Mouse (Mus musculus): ENCODE measurements around the gene Brd4. TPM values are rescaled to one million over a fixed set of nuclear protein-coding genes. Genes with fewer than 3 reads are reported as not detected.

The Brd4 gene
- 54.7 and 57.0 TPM in 2 replicates for polyA plus RNA-seq (2014; fragmentation: Nextera tagmentation; extraction: Ambion mirVana)

GRCm38 (mm10) chr17:32284262-32285137, at the start of gene Brd4:
Gene Brd4 (minus strand): TSS chr17:32284722.
- Histone ChIP-seq H3K9ac (ENCODE audit: low read length) (peak within 1 kb of the TSS; percentile 98), H3K4me2 (ENCODE audit: low read length) (peak within 1 kb of the TSS; percentile 74), H3K27ac (replicated peaks in 1 of 2; ENCODE audit: control insufficient read depth in 1 of 2, insufficient read depth in 1 of 2, low read depth in 2 of 2, low read length in 2 of 2) (peak within 1 kb of the TSS; percentile 91 to 99), H3K27me3 (ENCODE audit: control insufficient read depth, insufficient read depth, low read length) (no peaks in the 10 kb centered on the region), H3K9me3 (ENCODE audit: control insufficient read depth, low read length) (no peaks in the 10 kb centered on the region), H3K4me3 (ENCODE audit: control insufficient read depth in 1 of 2, insufficient read depth in 1 of 2, low read depth in 1 of 2, low read length in 2 of 2) (peak within 1 kb of the TSS; percentile 86 to 94), H3K4me1 (ENCODE audit: control insufficient read depth in 2 of 2, insufficient read depth in 2 of 2, low read length in 2 of 2) (peaks cover 0 to 18% of the 10 kb centered on the region in 2 experiments; a peak in 3 of 4 replicates), H3K36me3 (ENCODE audit: control insufficient read depth, insufficient read depth, low read length) (no peaks in the 10 kb centered on the region)
- peak; percentile 78 for ATAC-seq (ENCODE audit: insufficient number of reproducible peaks, insufficient read depth, low FRiP score, low read depth)
- WGBS = under 1% methylated on average over 82 of the region's 100 CpGs

DNA sequence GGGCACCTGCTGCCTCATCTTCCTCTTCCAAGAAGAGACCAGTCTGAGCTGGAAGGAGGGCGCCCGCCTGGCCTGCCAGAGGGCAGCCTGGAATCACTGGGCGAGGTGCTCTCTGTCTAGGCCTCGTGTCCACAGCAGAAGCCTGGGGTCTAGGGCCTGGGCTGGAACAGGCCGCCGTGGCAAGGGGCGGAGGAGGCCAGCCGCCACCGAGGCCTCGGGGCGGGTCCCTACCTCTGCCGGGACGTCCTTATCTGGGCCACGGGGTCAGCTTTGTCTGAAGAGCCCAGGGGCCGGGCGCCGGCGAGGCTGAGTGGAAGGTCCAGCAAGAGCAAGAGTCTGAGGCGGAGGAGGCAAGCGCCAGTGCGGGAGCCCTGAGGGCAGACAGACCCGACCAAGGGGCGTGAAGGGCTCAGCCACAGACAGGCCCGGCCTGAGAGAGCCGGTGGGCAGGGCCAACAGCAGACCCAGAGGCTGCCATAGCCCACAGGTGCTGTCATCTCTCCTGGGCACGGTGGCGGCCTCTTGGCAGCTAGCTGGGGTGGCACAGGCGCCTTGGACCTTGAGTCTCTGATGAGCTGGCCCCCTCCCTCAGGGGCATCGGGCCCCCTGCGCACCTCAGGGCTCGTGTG, 49.3 kb upstream of the Brd4 start:
- 66% methylated on average over 31 of the region's 31 CpGs for WGBS
- Histone ChIP-seq H3K27ac (replicated peaks in 1 of 2; ENCODE audit: control insufficient read depth in 1 of 2, insufficient read depth in 1 of 2, low read depth in 2 of 2, low read length in 2 of 2) (no peak overlapping the region), H3K36me3 (ENCODE audit: control insufficient read depth, insufficient read depth, low read length) (peaks cover 93% of the 10 kb centered on the region), H3K4me3 (ENCODE audit: control insufficient read depth in 1 of 2, insufficient read depth in 1 of 2, low read depth in 1 of 2, low read length in 2 of 2) (no peak overlapping the region), H3K9ac (ENCODE audit: low read length) (no peak overlapping the region), H3K9me3 (ENCODE audit: control insufficient read depth, low read length) (no peaks in the 10 kb centered on the region), H3K4me1 (ENCODE audit: control insufficient read depth in 2 of 2, insufficient read depth in 2 of 2, low read length in 2 of 2) (no peaks in the 10 kb centered on the region), H3K27me3 (ENCODE audit: control insufficient read depth, insufficient read depth, low read length) (no peaks in the 10 kb centered on the region), H3K4me2 (ENCODE audit: low read length) (no peak overlapping the region)
- no peak for ATAC-seq (ENCODE audit: insufficient number of reproducible peaks, insufficient read depth, low FRiP score, low read depth)

DNA sequence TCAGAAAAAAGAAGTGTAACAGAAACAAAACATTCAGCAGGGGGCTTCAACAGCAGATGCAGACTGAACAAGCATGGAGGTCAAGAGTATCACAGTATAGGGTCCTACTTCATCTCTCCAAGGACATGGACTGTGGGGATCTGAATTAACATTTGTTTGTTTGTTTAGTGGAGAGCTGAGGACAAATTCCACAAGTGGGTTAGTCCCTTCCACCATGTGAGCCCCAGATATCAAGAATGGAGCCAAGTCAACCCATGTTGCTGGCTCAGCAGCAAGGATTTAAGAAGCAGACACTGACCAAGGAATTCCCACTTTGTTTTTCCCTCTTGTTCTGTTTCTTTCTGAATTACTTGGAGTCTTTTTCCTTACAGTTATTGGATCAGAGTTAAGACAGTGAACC, 43.0 kb upstream of the Brd4 start:
- Histone ChIP-seq H3K9ac (ENCODE audit: low read length) (no peak overlapping the region), H3K27ac (replicated peaks in 1 of 2; ENCODE audit: control insufficient read depth in 1 of 2, insufficient read depth in 1 of 2, low read depth in 2 of 2, low read length in 2 of 2) (no peak overlapping the region), H3K9me3 (ENCODE audit: control insufficient read depth, low read length) (no peaks in the 10 kb centered on the region), H3K27me3 (ENCODE audit: control insufficient read depth, insufficient read depth, low read length) (no peaks in the 10 kb centered on the region), H3K4me2 (ENCODE audit: low read length) (no peak overlapping the region), H3K4me3 (ENCODE audit: control insufficient read depth in 1 of 2, insufficient read depth in 1 of 2, low read depth in 1 of 2, low read length in 2 of 2) (no peak overlapping the region), H3K4me1 (ENCODE audit: control insufficient read depth in 2 of 2, insufficient read depth in 2 of 2, low read length in 2 of 2) (0 out of 4 replicates have a peak, but pooled peaks cover 0 to 2% of the 10 kb centered on the region in 2 experiments), H3K36me3 (ENCODE audit: control insufficient read depth, insufficient read depth, low read length) (peaks cover 78% of the 10 kb centered on the region)
- ATAC-seq (ENCODE audit: insufficient number of reproducible peaks, insufficient read depth, low FRiP score, low read depth) = no peak

GRCm38 (mm10) chr17:32322809-32323208, 38.3 kb upstream of the Brd4 start:
- H3K9ac ChIP-seq (ENCODE audit: low read length) = peak overlapping the region; percentile 27; the same call in 1 of the 2 replicates
- H3K4me1 ChIP-seq (ENCODE audit: control insufficient read depth in 2 of 2, insufficient read depth in 2 of 2, low read length in 2 of 2) = peaks cover 3 to 18% of the 10 kb centered on the region in 2 experiments; a peak in 3 of 4 replicates
- no peak overlapping the region for H3K4me2 ChIP-seq (ENCODE audit: low read length)
- ATAC-seq (ENCODE audit: insufficient number of reproducible peaks, insufficient read depth, low FRiP score, low read depth) = no peak
- no peak overlapping the region for H3K4me3 ChIP-seq (ENCODE audit: control insufficient read depth in 1 of 2, insufficient read depth in 1 of 2, low read depth in 1 of 2, low read length in 2 of 2)
- no peaks in the 10 kb centered on the region for H3K27me3 ChIP-seq (ENCODE audit: control insufficient read depth, insufficient read depth, low read length)
- H3K9me3 ChIP-seq (ENCODE audit: control insufficient read depth, low read length) = no peaks in the 10 kb centered on the region
- no peak overlapping the region for H3K27ac ChIP-seq (replicated peaks in 1 of 2; ENCODE audit: control insufficient read depth in 1 of 2, insufficient read depth in 1 of 2, low read depth in 2 of 2, low read length in 2 of 2)
- 96% methylated on average over 1 of the region's 1 CpGs for WGBS
- H3K36me3 ChIP-seq (ENCODE audit: control insufficient read depth, insufficient read depth, low read length) = peaks cover 47% of the 10 kb centered on the region

DNA sequence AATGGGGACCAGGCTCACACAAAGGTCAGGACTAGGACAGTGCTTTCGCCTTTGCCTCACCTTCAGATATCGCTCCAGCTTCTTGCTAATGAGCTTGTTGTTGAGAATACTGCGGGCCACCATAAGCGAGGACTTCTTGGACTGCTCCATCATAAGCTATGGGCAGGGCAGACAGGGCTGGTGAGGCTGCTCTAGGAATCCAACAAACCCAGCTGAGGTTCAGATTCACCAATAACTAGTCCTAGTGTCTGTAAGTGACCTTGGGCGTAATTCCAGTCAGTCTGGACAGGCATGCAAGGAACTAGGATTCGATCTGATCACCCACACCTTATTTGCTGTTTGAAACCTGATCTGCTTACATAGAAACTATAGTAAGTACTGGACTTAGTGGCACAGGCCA, 37.3 kb upstream of the Brd4 start:
- H3K9me3 ChIP-seq (ENCODE audit: control insufficient read depth, low read length) = no peaks in the 10 kb centered on the region
- H3K27me3 ChIP-seq (ENCODE audit: control insufficient read depth, insufficient read depth, low read length) = no peaks in the 10 kb centered on the region
- H3K9ac ChIP-seq (ENCODE audit: low read length) = peak overlapping the region; percentile 94
- peak overlapping the region; percentile 89 to 92 for H3K27ac ChIP-seq (replicated peaks in 1 of 2; ENCODE audit: control insufficient read depth in 1 of 2, insufficient read depth in 1 of 2, low read depth in 2 of 2, low read length in 2 of 2)
- H3K36me3 ChIP-seq (ENCODE audit: control insufficient read depth, insufficient read depth, low read length) = peaks cover 48% of the 10 kb centered on the region
- no peak for ATAC-seq (ENCODE audit: insufficient number of reproducible peaks, insufficient read depth, low FRiP score, low read depth)
- peak overlapping the region; percentile 94 for H3K4me2 ChIP-seq (ENCODE audit: low read length)
- H3K4me1 ChIP-seq (ENCODE audit: control insufficient read depth in 2 of 2, insufficient read depth in 2 of 2, low read length in 2 of 2) = peaks cover 3 to 18% of the 10 kb centered on the region in 2 experiments; a peak in 3 of 4 replicates
- H3K4me3 ChIP-seq (ENCODE audit: control insufficient read depth in 1 of 2, insufficient read depth in 1 of 2, low read depth in 1 of 2, low read length in 2 of 2) = peak overlapping the region; percentile 74 to 87
- WGBS = 11% methylated on average over 6 of the region's 6 CpGs

DNA sequence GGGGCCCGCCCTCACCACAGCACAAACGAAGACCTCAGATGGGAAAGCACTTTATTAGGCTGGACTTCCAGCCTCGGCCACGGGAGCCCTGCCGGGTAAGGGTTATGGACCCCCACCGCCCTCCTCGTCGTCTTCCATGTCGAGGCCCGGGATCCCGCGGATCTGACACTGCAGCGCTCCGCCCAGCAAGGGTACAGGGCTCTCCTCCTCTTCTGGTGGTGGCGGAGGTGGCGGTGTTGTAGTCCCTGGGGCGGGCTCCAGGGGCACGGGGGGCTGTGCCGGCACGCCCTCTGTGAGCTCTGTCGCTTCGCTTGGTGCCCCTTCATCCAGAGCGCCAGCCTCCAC, 36.8 kb upstream of the Brd4 start:
- Histone ChIP-seq H3K9ac (ENCODE audit: low read length) (peak overlapping the region; percentile 94), H3K27me3 (ENCODE audit: control insufficient read depth, insufficient read depth, low read length) (no peaks in the 10 kb centered on the region), H3K36me3 (ENCODE audit: control insufficient read depth, insufficient read depth, low read length) (peaks cover 48% of the 10 kb centered on the region), H3K27ac (replicated peaks in 1 of 2; ENCODE audit: control insufficient read depth in 1 of 2, insufficient read depth in 1 of 2, low read depth in 2 of 2, low read length in 2 of 2) (peak overlapping the region; percentile 89 to 92), H3K9me3 (ENCODE audit: control insufficient read depth, low read length) (no peaks in the 10 kb centered on the region), H3K4me1 (ENCODE audit: control insufficient read depth in 2 of 2, insufficient read depth in 2 of 2, low read length in 2 of 2) (peaks cover 3 to 18% of the 10 kb centered on the region in 2 experiments; a peak in 3 of 4 replicates), H3K4me2 (ENCODE audit: low read length) (peak overlapping the region; percentile 94), H3K4me3 (ENCODE audit: control insufficient read depth in 1 of 2, insufficient read depth in 1 of 2, low read depth in 1 of 2, low read length in 2 of 2) (peak overlapping the region; percentile 74 to 87)
- 1% methylated on average over 23 of the region's 23 CpGs for WGBS
- peak; percentile 62 for ATAC-seq (ENCODE audit: insufficient number of reproducible peaks, insufficient read depth, low FRiP score, low read depth)

- peak within 1 kb of the TSS; percentile 89 to 92 for H3K27ac ChIP-seq (replicated peaks in 1 of 2; ENCODE audit: control insufficient read depth in 1 of 2, insufficient read depth in 1 of 2, low read depth in 2 of 2, low read length in 2 of 2)
- peak; percentile 94 for ATAC-seq (ENCODE audit: insufficient number of reproducible peaks, insufficient read depth, low FRiP score, low read depth)
- under 1% methylated on average over 83 of the region's 83 CpGs for WGBS
These were observed 36.3 kb upstream of the Brd4 start, which contains the start of gene Akap8 for GRCm38 (mm10) chr17:32320597-32321389. Gene Akap8 (minus strand): TSS chr17:32321238.

More at GRCm38 (mm10) chr17:32320597-32321389, 36.3 kb upstream of the Brd4 start, which contains the start of gene Akap8:
- H3K4me2 ChIP-seq (ENCODE audit: low read length) = peak within 1 kb of the TSS; percentile 94
- H3K4me1 ChIP-seq (ENCODE audit: control insufficient read depth in 2 of 2, insufficient read depth in 2 of 2, low read length in 2 of 2) = peaks cover 3 to 18% of the 10 kb centered on the region in 2 experiments; a peak in 3 of 4 replicates
- peak within 1 kb of the TSS; percentile 94 for H3K9ac ChIP-seq (ENCODE audit: low read length)
- H3K4me3 ChIP-seq (ENCODE audit: control insufficient read depth in 1 of 2, insufficient read depth in 1 of 2, low read depth in 1 of 2, low read length in 2 of 2) = peak within 1 kb of the TSS; percentile 74 to 87
- H3K27me3 ChIP-seq (ENCODE audit: control insufficient read depth, insufficient read depth, low read length) = no peaks in the 10 kb centered on the region
- no peaks in the 10 kb centered on the region for H3K9me3 ChIP-seq (ENCODE audit: control insufficient read depth, low read length)
- peaks cover 48% of the 10 kb centered on the region for H3K36me3 ChIP-seq (ENCODE audit: control insufficient read depth, insufficient read depth, low read length)
